Mouse (Mus musculus) lung, postnatal 0 days (tissue): Measurements from ENCODE around the gene Matk.

ENCODE experiments used
- CTCF ChIP-seq: IDR thresholded peaks from 2 replicates; pipeline ENCODE4 v1.5.1; 2016; ENCODE audit warnings: antibody characterized with exemption, mild to moderate bottlenecking
- EP300 ChIP-seq: IDR thresholded peaks from 2 replicates; pipeline ENCODE4 v1.6.1; 2016; ENCODE audit warnings: antibody characterized with exemption, mild to moderate bottlenecking, control low read depth

- TF ChIP-seq CTCF (no peak), EP300 (no peak)
Measured at GRCm38 (mm10) chr10:81305663-81306062, 52.9 kb downstream of the Matk start.
